Mouse (Mus musculus) ovary, adult 2 months (tissue): Measurements from ENCODE around the gene Ube2r2. TPM values are rescaled to one million over a fixed set of nuclear protein-coding genes. Genes with fewer than 3 reads are reported as not detected.

ENCODE experiments used
- polyA plus RNA-seq: library from polyadenylated mRNA; depleted of rRNA; stranded (reverse); fragments of >200 nt; gene quantifications from 2 replicates; pipeline ENCODE4 v1.2.3, GENCODE M21; 2012; rRNA removed

Gene Ube2r2
- polyA plus RNA-seq = 49.2 and 58.3 TPM in 2 replicates

DNA sequence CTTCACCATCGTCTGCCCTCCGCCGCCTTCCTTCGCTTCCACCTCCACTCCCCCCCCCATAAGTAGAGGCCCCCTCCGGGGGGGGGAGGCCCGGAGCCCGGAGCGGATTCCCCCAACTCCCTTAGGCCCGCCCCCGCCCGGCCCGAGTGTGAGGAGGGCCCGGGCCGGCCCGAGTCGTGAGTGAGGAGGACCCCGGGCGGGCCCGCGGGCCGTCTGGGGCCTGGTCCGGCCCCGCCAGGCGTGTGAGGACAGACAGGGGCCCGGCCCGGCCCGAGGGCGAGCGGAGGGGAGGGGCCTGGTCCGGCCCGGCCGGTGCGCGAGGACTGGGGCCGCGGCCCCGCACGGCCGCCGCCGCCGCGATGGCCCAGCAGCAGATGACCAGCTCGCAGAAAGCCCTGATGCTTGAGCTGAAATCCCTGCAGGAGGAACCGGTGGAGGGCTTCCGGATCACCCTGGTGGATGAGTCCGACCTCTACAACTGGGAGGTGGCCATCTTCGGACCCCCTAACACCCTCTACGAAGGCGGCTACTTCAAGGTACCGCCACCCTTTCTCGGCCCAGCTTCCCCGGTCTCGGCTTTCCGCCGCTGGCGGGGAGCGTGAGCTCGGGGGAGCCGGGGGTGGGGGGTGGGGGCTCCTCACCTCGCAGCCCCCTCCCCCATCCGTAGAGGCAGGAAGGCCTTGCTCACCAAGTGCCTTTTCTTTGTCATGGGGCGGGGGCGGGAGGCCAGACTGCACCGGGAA, at the start of gene Ube2r2:
Gene Ube2r2 (plus strand): TSS at position 33 of the 743 bp plus-strand sequence.

DNA sequence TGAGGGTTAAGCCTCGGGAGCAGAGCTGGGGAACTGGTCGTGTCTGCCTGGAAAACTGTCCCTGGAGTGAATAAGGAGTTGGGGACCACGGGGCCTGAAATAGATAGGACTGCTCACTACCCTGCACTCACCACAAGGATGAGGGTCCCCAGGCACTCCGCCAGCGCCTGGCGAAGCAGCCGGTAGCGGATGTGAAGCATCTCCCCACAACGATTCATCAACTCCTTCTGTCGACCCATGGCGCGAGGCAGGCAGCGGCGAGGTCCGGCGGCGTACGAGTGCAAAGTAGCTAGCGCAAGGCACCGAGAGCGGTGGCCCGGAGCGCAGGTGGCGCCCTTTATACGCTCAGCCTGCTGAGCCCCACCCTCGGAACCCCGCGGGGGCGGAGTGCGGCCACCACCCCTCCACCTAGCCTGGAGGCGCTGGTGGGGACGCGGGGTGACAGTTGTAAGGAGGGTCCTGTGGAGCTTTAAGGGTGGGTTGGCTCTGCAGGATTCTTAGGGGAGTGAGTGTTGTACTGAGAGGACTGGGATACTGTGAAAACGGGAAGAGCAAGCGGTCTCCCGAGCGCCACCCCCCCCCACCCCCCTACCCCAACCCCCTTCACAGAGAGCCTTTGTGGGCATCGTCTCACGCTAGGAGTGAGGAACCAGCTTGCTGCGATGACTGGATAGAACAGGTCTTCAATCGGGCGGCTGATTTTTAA, 37.5 kb upstream of the Ube2r2 start, which contains the start of gene Aqp3:
Gene Aqp3 (minus strand): TSS at position 313 of the 706 bp plus-strand sequence.

DNA sequence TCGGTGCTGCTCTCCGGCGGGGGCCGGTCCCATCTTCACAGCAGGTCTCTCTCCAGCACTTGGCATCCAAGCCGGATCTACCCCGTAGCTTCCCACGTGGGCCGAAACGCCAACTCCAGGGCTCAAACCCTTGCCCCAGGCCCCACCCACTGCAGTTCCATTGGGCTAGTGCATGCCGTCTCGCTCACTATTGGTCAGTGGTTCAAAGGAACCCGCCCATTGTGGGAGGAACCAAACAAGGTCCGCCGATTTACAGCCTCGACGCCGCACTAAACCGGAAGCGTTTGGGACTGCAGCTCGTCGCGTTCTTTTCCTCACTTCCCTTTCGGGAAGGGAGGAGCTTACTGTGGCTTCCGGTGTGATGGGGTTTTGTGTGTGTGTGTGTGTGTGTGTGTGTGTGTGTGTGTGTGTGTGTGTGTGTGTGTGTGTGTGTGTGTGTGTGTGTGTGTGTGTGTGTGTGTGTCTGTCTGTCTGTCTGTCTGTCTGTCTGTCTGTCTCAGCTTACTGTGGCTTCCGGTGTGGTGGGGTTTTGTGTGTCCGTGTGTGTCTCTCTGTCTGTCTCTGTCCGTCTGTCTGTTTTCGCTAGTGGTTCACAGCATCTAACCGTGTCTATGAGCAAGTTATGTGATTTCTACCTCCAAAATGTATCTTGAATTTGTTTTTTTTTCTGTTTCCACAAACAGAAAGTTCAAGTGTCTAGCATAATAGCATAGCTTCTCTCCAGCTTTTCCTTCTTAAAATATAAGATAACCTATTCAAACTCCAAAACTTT, 11.2 kb upstream of the Ube2r2 start, which contains the start of gene Nol6:
Gene Nol6 (minus strand): TSS at position 276 of the 772 bp plus-strand sequence.

Other genes starting within 250 kb of the Ube2r2 start
- gene Spink4, start 215.7 kb upstream of the Ube2r2 start, polyA plus RNA-seq = 14.2 and 27.8 TPM in 2 replicates
- gene Bag1, start 187.4 kb upstream of the Ube2r2 start, polyA plus RNA-seq = 266 and 423 TPM in 2 replicates
- 5.1 and 5.2 TPM in 2 replicates for gene Chmp5, start 187.3 kb upstream of the Ube2r2 start, polyA plus RNA-seq
- gene Nfx1, start 164.8 kb upstream of the Ube2r2 start, polyA plus RNA-seq = 34.8 and 37.3 TPM in 2 replicates
- 3.5 and 5.0 TPM in 2 replicates for gene Aqp7, start 87.6 kb upstream of the Ube2r2 start, polyA plus RNA-seq
- gene Aqp3, start 37.6 kb upstream of the Ube2r2 start, polyA plus RNA-seq = 0.90 and 2.0 TPM in 2 replicates
- 59.5 and 66.3 TPM in 2 replicates for gene Nol6, start 11.3 kb upstream of the Ube2r2 start, polyA plus RNA-seq
- 121 and 169 TPM in 2 replicates for gene Ubap2, start 139.4 kb downstream of the Ube2r2 start, polyA plus RNA-seq
- gene Dcaf12, start 179.1 kb downstream of the Ube2r2 start, polyA plus RNA-seq = 30.2 and 35.8 TPM in 2 replicates
- 17.2 and 23.3 TPM in 2 replicates for gene Ubap1, start 213.3 kb downstream of the Ube2r2 start, polyA plus RNA-seq